Mouse (Mus musculus) midbrain, embryonic 12.5 days (tissue): Measurements from ENCODE around the gene Kcnk3. TPM values are rescaled to one million over a fixed set of nuclear protein-coding genes. Genes with fewer than 3 reads are reported as not detected.

Experiments
- ATAC-seq: fragments of 200-750 bp; cut with Nextera tagmentation; 2 replicates; pipeline ENCODE4 v1.8.0; 2017; ENCODE audit warnings: low read depth, moderate TSS enrichment, moderate library complexity; ENCODE audit not compliant: low FRiP score
- H3K27ac ChIP-seq: fragments of 300-500 bp; sonication (generic); replicated peaks from 2 replicates; pipeline ENCODE4 v1.5.1; 2016; ENCODE audit warnings: mild to moderate bottlenecking
- H3K27me3 ChIP-seq: fragments of 300-500 bp; sonication (generic); 2 replicates; pipeline ENCODE4 v1.6.1; 2016; ENCODE audit warnings: mild to moderate bottlenecking
- H3K36me3 ChIP-seq: fragments of 300-500 bp; sonication (generic); 2 replicates; pipeline ENCODE4 v1.6.1; 2016
- H3K4me1 ChIP-seq: fragments of 300-500 bp; sonication (generic); 2 replicates; pipeline ENCODE4 v1.6.1; 2016
- H3K4me2 ChIP-seq: fragments of 300-500 bp; sonication (generic); replicated peaks from 2 replicates; pipeline ENCODE4 v1.6.1; 2016; ENCODE audit warnings: mild to moderate bottlenecking, moderate library complexity
- H3K4me3 ChIP-seq: fragments of 300-500 bp; sonication (generic); 2 replicates; pipeline ENCODE4 v1.5.1; 2016; ENCODE audit warnings: mild to moderate bottlenecking
- H3K9ac ChIP-seq: fragments of 300-500 bp; sonication (generic); replicated peaks from 2 replicates; pipeline ENCODE4 v1.6.1; 2016; ENCODE audit warnings: mild to moderate bottlenecking, moderate library complexity
- H3K9me3 ChIP-seq: fragments of 300-500 bp; sonication (generic); 2 replicates; pipeline ENCODE4 v1.6.1; 2016; ENCODE audit warnings: mild to moderate bottlenecking
- WGBS: fragments of 180-500 bp; shearing (Covaris S2); methylation state at CpG from one replicate; pipeline ENCODE4 v1.1.7; 2016; 5-methylcytosine and 5-hydroxymethylcytosine counted together
- polyA plus RNA-seq: library from polyadenylated mRNA; unstranded; fragments of >200 nt; fragmentation: Nextera tagmentation; extraction: Ambion mirVana; gene quantifications from 2 replicates; pipeline ENCODE4 v1.2.1, GENCODE M21; 2016

Gene Kcnk3
- polyA plus RNA-seq, 1 experiment from 2014 or later: 0.82 TPM

DNA sequence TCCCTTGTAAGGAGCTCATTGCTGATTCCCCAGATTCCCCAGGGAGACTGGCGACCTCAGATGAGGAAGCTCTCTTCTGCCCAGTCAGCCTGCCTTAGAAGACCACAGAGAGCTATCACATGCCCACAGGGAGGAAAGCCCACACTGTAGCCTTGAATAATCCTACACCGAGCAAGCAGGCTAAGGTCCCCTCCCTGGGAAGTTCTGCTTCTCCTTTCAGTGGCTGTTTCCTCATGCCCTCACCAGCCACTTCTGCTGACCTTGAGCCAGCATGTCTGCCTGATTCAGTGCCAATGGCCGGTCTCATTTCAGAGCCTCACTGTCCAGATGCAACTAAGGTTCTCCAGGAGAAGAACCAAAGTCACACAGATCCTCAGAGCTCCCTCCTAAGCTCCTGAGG lies 62.8 kb downstream of the Kcnk3 start:
- H3K4me1 ChIP-seq: peaks cover 16% of the 10 kb centered on the region
- H3K9ac ChIP-seq: no peak overlapping the region
- H3K4me2 ChIP-seq: no peak overlapping the region
- ATAC-seq: no peak
- H3K27ac ChIP-seq: no peak overlapping the region
- peaks cover 20% of the 10 kb centered on the region; the same call in 1 of the 2 replicates for H3K36me3 ChIP-seq
- H3K4me3 ChIP-seq: no peak overlapping the region
- no peaks in the 10 kb centered on the region for H3K27me3 ChIP-seq
- no peaks in the 10 kb centered on the region for H3K9me3 ChIP-seq
- 70% methylated on average over 3 of the region's 3 CpGs for WGBS

DNA sequence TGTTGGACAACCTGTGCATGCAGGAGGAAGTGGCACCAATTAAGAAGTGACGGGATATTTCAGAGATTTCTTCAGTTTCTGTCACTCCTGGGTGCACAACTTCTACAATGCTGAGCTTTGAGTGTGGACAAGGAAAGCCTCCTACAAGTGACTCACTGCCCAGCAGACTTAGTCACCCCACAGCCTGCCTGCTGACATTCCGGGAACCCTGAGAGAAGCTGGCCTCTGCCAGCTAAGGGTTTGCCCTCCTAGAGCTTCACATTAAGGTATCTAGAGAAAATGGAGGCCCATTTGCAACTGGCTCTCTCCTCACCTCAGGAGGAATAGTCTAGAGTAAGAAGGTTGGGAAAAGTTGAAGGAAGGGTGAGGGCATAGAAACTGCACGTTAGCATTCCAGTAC lies 63.6 kb downstream of the Kcnk3 start:
- no peak for ATAC-seq
- no peaks in the 10 kb centered on the region for H3K27me3 ChIP-seq
- H3K9ac ChIP-seq: no peak overlapping the region
- H3K27ac ChIP-seq: no peak overlapping the region
- no peak overlapping the region for H3K4me3 ChIP-seq
- no peaks in the 10 kb centered on the region for H3K9me3 ChIP-seq
- H3K36me3 ChIP-seq: peaks cover 28% of the 10 kb centered on the region; the same call in 1 of the 2 replicates
- 94% methylated on average over 3 of the region's 3 CpGs for WGBS
- H3K4me1 ChIP-seq: peaks cover 16% of the 10 kb centered on the region
- no peak overlapping the region for H3K4me2 ChIP-seq

DNA sequence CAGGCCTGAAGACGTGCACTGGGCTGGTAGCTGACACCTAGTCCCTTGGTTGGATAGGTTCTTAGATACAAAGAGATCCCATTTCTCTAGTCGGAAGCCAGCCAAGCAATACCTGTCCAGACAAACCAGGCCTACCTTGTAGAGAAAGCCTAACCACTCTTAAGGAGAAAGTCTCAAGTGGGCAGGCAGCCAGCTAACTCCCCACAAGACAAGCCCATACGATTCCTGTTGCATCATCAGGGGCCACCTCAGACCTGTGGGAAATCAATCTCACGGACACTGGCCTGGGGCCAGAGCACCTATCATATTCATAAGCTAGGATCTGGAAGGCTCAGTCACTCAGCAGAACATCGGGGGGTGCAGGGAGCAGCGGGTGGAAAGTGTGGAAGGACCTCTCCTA lies 65.3 kb downstream of the Kcnk3 start:
- Histone ChIP-seq H3K9ac (no peak overlapping the region), H3K4me2 (no peak overlapping the region), H3K36me3 (peaks cover 45% of the 10 kb centered on the region), H3K4me3 (no peak overlapping the region), H3K4me1 (peaks cover 10% of the 10 kb centered on the region), H3K27ac (no peak overlapping the region), H3K27me3 (no peaks in the 10 kb centered on the region), H3K9me3 (no peaks in the 10 kb centered on the region)
- 91% methylated on average over 6 of the region's 6 CpGs for WGBS
- ATAC-seq: no peak

DNA sequence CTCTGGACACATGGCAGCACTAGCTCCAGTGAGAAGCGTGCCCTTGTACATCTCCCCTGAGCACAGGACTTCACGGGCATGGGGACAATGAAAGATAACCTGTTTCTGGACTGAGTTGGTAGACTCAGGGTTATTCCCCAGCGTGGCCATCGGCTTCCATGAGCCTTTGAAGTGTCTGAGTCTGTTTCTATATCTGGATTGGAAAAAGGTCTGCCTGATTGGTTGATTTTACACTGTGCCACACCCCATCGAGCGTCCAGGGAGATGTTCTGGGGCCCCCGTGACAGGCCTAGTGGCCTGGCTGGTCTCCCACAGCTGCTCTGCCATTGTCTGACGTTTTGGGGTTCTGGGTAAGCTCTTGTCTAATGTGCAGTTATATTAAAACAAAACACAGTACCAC lies 67.1 kb downstream of the Kcnk3 start:
- H3K27me3 ChIP-seq: no peaks in the 10 kb centered on the region
- H3K27ac ChIP-seq: no peak overlapping the region
- peaks cover 45% of the 10 kb centered on the region for H3K36me3 ChIP-seq
- H3K4me2 ChIP-seq: no peak overlapping the region
- no peaks in the 10 kb centered on the region for H3K9me3 ChIP-seq
- no peaks in the 10 kb centered on the region for H3K4me1 ChIP-seq
- ATAC-seq: no peak
- 89% methylated on average over 8 of the region's 8 CpGs for WGBS
- H3K9ac ChIP-seq: no peak overlapping the region
- no peak overlapping the region for H3K4me3 ChIP-seq

DNA sequence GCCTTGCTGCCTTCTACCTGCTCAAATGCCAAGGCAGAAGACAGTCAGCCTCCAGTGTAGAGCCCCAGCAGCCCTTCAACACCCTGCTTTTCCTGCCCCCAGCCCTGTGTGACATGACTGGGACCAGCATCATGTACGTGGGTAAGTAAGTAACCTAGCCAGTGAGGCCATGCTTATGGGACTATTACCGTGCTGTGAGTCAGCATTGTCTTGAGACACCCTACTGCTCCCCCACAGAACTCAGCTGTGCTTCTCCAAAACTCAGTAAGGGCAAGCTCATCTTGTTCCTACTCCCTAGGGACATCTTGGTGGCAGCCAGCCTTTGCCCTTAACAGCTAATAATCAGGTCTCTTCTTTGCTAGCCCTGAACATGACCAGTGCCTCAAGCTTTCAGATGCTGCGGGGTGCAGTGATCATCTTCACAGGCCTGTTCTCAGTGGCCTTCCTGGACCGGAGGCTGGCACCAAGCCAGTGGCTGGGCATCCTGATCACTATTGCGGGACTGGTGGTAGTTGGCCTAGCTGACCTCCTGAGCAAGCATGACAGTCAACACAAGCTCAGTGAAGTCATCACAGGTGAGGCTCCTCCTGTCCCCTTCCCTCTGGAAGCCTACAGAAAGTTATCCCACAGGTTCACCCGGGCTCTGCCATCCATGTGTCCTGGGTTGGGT lies 67.7 kb downstream of the Kcnk3 start:
- Histone ChIP-seq H3K9ac (no peak overlapping the region), H3K4me3 (no peak overlapping the region), H3K27me3 (no peaks in the 10 kb centered on the region), H3K36me3 (peaks cover 45% of the 10 kb centered on the region), H3K4me1 (no peaks in the 10 kb centered on the region), H3K27ac (no peak overlapping the region), H3K4me2 (no peak overlapping the region), H3K9me3 (no peaks in the 10 kb centered on the region)
- WGBS: 90% methylated on average over 6 of the region's 6 CpGs
- no peak for ATAC-seq

DNA sequence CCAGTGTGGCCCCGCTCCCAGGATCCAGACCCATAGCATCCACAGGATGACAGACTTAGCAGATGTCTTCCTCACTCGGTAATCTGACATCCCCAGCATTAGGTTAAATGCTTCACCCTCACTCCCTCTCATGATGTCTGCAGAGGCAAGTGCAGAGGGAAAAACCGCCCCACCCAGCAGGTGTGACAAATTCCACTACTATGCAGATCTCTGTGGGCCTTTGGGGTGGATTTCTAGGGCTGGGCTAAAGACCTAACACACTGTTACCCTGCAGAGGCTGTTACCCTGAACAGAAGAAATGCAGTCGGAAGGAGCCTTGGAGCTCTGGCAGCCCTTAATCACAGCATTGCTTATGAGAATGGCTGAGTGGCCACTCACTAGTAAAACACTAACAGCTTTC lies 71.1 kb downstream of the Kcnk3 start:
- H3K27me3 ChIP-seq: no peaks in the 10 kb centered on the region
- H3K4me1 ChIP-seq: no peaks in the 10 kb centered on the region
- no peak overlapping the region for H3K27ac ChIP-seq
- WGBS: 85% methylated on average over 4 of the region's 4 CpGs
- no peak overlapping the region for H3K4me3 ChIP-seq
- ATAC-seq: no peak
- no peaks in the 10 kb centered on the region for H3K9me3 ChIP-seq
- H3K4me2 ChIP-seq: no peak overlapping the region
- no peak overlapping the region for H3K9ac ChIP-seq
- H3K36me3 ChIP-seq: peaks cover 39% of the 10 kb centered on the region

DNA sequence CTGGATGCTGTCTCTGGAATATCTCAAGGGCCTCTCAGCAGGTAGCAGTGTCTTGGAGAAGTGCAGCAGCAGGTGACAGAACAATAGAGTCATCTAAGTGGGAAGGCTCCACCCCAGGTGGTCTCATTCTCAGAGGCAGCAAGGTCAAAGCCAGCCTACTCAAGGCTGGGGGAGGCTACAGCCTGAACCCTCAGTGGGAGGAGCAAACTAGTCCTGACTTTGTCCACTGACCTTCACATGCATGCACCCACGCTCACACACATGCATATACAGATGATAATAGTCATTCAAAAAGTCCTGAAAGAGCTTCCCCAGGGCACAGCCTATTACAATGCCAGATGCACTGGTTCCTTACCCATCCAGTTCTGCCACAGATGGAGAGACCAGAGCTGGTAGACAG lies 72.3 kb downstream of the Kcnk3 start:
- H3K27me3 ChIP-seq: no peaks in the 10 kb centered on the region
- ATAC-seq: no peak
- no peaks in the 10 kb centered on the region for H3K9me3 ChIP-seq
- H3K27ac ChIP-seq: no peak overlapping the region
- H3K9ac ChIP-seq: no peak overlapping the region
- H3K4me3 ChIP-seq: no peak overlapping the region
- H3K4me2 ChIP-seq: no peak overlapping the region
- 86% methylated on average over 1 of the region's 1 CpGs for WGBS
- H3K36me3 ChIP-seq: peaks cover 30% of the 10 kb centered on the region
- no peaks in the 10 kb centered on the region for H3K4me1 ChIP-seq

DNA sequence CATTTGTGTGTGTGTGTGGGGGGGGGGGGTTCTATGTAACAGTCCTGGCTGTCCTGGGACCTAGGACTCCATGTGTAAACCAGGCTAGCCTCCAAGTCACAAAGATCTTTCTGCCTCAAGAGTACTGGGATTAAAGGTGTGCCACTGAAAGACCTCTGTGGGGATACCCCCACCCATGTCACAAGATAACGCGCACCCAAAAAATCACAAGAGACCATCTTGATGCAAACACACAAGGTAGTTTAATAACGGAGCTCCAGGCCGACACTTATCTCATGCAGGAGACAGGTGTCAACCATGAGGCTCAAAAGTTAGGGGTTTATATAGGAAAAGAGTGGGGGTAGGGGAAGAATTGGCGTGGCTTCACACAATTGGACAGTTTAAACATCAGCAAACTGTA lies 72.8 kb downstream of the Kcnk3 start:
- 99% methylated on average over 5 of the region's 5 CpGs for WGBS
- no peak overlapping the region for H3K4me3 ChIP-seq
- peaks cover 25% of the 10 kb centered on the region for H3K36me3 ChIP-seq
- ATAC-seq: no peak
- no peak overlapping the region for H3K9ac ChIP-seq
- no peaks in the 10 kb centered on the region for H3K4me1 ChIP-seq
- no peaks in the 10 kb centered on the region for H3K9me3 ChIP-seq
- no peak overlapping the region for H3K27ac ChIP-seq
- no peak overlapping the region for H3K4me2 ChIP-seq
- H3K27me3 ChIP-seq: no peaks in the 10 kb centered on the region

DNA sequence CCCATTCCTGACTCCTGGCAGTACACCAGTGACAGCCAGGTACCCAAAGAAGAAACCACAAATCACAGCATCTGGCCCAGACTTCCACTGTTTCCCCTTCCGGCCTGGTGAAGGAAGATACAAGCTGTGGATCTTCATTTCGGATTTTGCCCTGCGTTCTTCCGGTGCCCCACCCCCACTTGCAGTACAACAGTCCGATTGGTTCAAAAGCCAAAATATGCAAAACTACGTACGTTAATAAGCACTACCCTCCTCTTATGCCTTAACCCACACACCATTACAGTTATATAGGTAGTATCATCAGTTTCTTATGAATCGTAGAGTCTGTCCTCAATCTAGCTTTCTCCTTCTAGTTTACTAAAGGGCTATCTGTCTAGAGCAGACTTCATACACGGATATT lies 77.4 kb downstream of the Kcnk3 start:
- no peaks in the 10 kb centered on the region for H3K9me3 ChIP-seq
- H3K4me1 ChIP-seq: peaks cover 23% of the 10 kb centered on the region
- H3K36me3 ChIP-seq: peaks cover 15% of the 10 kb centered on the region
- no peak overlapping the region for H3K4me3 ChIP-seq
- no peak overlapping the region for H3K9ac ChIP-seq
- no peak for ATAC-seq
- WGBS: 95% methylated on average over 9 of the region's 9 CpGs
- H3K27ac ChIP-seq: no peak overlapping the region
- no peak overlapping the region for H3K4me2 ChIP-seq
- H3K27me3 ChIP-seq: no peaks in the 10 kb centered on the region

DNA sequence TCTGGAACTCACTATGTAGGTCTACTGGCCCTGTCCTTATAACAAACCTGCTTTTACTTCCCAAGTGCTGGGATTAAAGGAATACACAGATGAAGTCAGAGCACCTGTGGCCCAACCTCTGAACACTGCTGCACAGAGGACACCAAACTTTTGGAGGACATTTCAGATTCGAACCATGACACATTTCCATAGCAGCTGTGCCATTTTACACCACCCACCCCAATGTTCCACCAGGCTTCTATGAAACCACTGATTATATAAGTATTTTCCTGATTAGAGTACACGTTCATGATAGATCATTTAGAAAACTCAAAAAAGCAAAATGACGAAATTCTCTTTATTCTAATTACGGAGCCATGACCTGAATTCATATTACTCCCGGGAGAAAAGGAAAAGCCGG lies 78.0 kb downstream of the Kcnk3 start:
- H3K36me3 ChIP-seq: peaks cover 20% of the 10 kb centered on the region
- peak overlapping the region; percentile 69 for H3K4me3 ChIP-seq
- WGBS: 75% methylated on average over 6 of the region's 6 CpGs
- no peaks in the 10 kb centered on the region for H3K9me3 ChIP-seq
- peak overlapping the region; percentile 66 for H3K4me2 ChIP-seq
- H3K9ac ChIP-seq: peak overlapping the region; percentile 42
- no peaks in the 10 kb centered on the region for H3K27me3 ChIP-seq
- 0 out of 2 replicates have a peak overlapping the region, but pooled peaks have one; percentile 44 for H3K27ac ChIP-seq
- no peak for ATAC-seq
- peaks cover 23% of the 10 kb centered on the region for H3K4me1 ChIP-seq

DNA sequence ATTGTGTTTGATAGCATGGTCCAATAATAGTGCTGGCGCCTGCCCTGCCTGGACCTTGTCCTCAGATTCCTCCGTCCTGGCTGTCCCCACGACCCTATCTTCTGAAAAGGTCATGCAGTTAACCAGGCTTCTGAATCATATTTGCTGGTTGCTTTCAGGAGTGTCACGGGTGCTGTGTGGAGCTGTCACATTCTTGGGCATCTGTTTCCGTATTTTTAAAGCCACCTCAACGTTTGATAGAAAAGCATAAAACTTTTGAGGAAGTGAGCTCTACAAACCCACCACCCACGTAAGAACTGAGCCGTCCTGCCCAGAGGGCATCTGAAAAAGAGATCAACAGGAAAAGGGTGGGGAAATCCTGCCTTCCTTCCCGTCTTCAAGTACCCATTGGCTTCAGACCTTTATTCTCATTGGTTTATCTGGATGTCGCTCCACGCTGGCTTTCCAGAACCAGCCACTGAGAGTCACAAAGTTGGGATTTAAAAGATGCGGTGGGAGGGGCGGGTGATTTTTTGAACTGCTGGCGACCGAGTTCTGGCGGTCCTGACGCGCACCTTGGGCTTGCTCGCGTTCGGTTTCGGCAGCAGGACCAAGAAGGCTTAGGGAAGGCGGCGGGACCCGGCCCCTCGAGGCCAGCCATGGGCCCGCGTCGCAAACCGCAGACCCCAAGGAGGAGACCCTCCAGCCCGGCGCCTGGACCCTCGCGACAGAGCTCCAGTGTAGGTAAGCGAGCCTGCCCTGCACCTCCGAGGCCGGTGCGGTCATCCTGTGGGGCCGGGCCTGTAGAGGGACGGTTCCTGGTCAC lies 78.6 kb downstream of the Kcnk3 start, which contains the start of gene Cenpa:
Cenpa (plus strand) TSS at position 387 of the 805 bp plus-strand sequence.
- Histone ChIP-seq H3K27ac (peak within 1 kb of the TSS; percentile 54), H3K4me1 (peaks cover 23% of the 10 kb centered on the region), H3K4me3 (peak within 1 kb of the TSS; percentile 69), H3K9ac (peak within 1 kb of the TSS; percentile 68), H3K4me2 (peak within 1 kb of the TSS; percentile 66), H3K36me3 (peaks cover 20% of the 10 kb centered on the region), H3K9me3 (no peaks in the 10 kb centered on the region), H3K27me3 (no peaks in the 10 kb centered on the region)
- peak; percentile 93 for ATAC-seq
- WGBS: under 1% methylated on average over 40 of the region's 40 CpGs

DNA sequence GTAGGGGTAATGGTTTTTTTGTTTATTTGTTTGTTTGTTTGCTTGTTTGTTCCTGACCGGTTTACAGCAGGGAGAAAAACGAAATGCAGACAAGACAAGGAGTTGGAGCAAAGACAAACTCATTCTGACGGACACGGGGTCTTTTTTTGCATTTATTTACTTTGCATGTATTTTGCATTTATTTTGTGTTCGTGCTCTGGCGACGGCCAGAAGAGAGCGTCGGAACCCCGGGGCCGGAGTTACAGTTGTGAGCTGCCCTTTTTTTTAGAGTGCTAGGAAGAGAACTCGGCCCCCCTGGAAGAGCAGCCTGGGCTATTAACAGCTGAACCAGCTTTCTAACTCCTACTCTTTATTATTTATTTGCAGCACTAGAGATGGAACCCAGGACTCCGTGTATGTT lies 79.2 kb downstream of the Kcnk3 start:
- Histone ChIP-seq H3K4me2 (peak overlapping the region; percentile 66), H3K9me3 (no peaks in the 10 kb centered on the region), H3K36me3 (peaks cover 24% of the 10 kb centered on the region), H3K9ac (peak overlapping the region; percentile 68), H3K27me3 (no peaks in the 10 kb centered on the region), H3K4me3 (peak overlapping the region; percentile 69), H3K4me1 (peaks cover 23% of the 10 kb centered on the region), H3K27ac (peak overlapping the region; percentile 54)
- WGBS: under 1% methylated on average over 13 of the region's 13 CpGs
- ATAC-seq: no peak
